Mouse (Mus musculus) hindbrain, embryonic 15.5 days (tissue): ENCODE measurements around the gene Gm47955. TPM values are rescaled to one million over a fixed set of nuclear protein-coding genes. Genes with fewer than 3 reads are reported as not detected.
"Not testable (repeated sequence)": the region's sequence is repeated elsewhere in the genome, so short reads cannot be mapped to it uniquely, and the experiment has no call there.

Experiments
- ATAC-seq: fragments of 200-750 bp; cut with Nextera tagmentation; 2 replicates; pipeline ENCODE4 v1.8.0; 2017; ENCODE audit warnings: low read depth, moderate number of reproducible peaks, moderate TSS enrichment; ENCODE audit not compliant: low FRiP score
- H3K27ac ChIP-seq: fragments of 300-500 bp; sonication (generic); replicated peaks from 2 replicates; pipeline ENCODE4 v1.5.1; 2015; ENCODE audit warnings: mild to moderate bottlenecking, inconsistent platforms
- H3K27me3 ChIP-seq: fragments of 300-500 bp; sonication (generic); 2 replicates; pipeline ENCODE4 v1.6.1; 2015; ENCODE audit warnings: control low read depth, inconsistent platforms
- H3K36me3 ChIP-seq: fragments of 300-500 bp; sonication (generic); 2 replicates; pipeline ENCODE4 v1.6.1; 2015; ENCODE audit warnings: control low read depth, inconsistent platforms
- H3K4me1 ChIP-seq: fragments of 300-500 bp; sonication (generic); replicated peaks from 2 replicates; pipeline ENCODE4 v1.6.1; 2015; ENCODE audit warnings: control low read depth, inconsistent platforms
- H3K4me2 ChIP-seq: fragments of 300-500 bp; sonication (generic); 2 replicates; pipeline ENCODE4 v1.6.1; 2015; ENCODE audit warnings: moderate library complexity, mild to moderate bottlenecking, inconsistent platforms
- H3K4me3 ChIP-seq: fragments of 300-500 bp; sonication (generic); 2 replicates; pipeline ENCODE4 v1.5.1; 2015; ENCODE audit warnings: mild to moderate bottlenecking, inconsistent platforms
- H3K9ac ChIP-seq: fragments of 300-500 bp; sonication (generic); 2 replicates; pipeline ENCODE4 v1.6.1; 2015; ENCODE audit warnings: inconsistent platforms
- H3K9me3 ChIP-seq: fragments of 300-500 bp; sonication (generic); 2 replicates; pipeline ENCODE4 v1.6.1; 2016; ENCODE audit warnings: control low read depth, inconsistent platforms
- WGBS: fragments of 180-500 bp; shearing (Covaris S2); methylation state at CpG from one replicate; pipeline ENCODE4 v1.1.7; 2015; 5-methylcytosine and 5-hydroxymethylcytosine counted together
- polyA plus RNA-seq: library from polyadenylated mRNA; unstranded; fragments of >200 nt; fragmentation: Nextera tagmentation; extraction: Ambion mirVana; gene quantifications from 2 replicates; pipeline ENCODE4 v1.2.1, GENCODE M21; 2015

Gm47955 gene
- polyA plus RNA-seq: not detected in 2 replicates

- no peak for ATAC-seq
- Histone ChIP-seq H3K4me2 (no peak within 1 kb of the TSS), H3K27ac (no peak within 1 kb of the TSS), H3K4me3 (no peak within 1 kb of the TSS), H3K36me3 (no peaks in the 10 kb centered on the region), H3K9ac (no peak within 1 kb of the TSS), H3K9me3 (no peaks in the 10 kb centered on the region), H3K4me1 (no peaks in the 10 kb centered on the region), H3K27me3 (no peaks in the 10 kb centered on the region)
- WGBS: 96% methylated on average over 11 of the region's 11 CpGs
Observed at GRCm38 (mm10) chr1:82959870-82960385, at the start of gene Gm47955. Gene Gm47955, plus strand, starts transcription at chr1:82960286.

GRCm38 (mm10) chr1:82913025-82913424 lies 47.1 kb upstream of the Gm47955 start, which contains the start of gene A030005L19Rik:
Gene A030005L19Rik, plus strand, starts transcription at chr1:82913325.
- no peaks in the 10 kb centered on the region for H3K27me3 ChIP-seq
- no peak within 1 kb of the TSS for H3K9ac ChIP-seq
- no peak within 1 kb of the TSS for H3K4me2 ChIP-seq
- H3K4me3 ChIP-seq: no peak within 1 kb of the TSS
- H3K27ac ChIP-seq: no peak within 1 kb of the TSS
- H3K36me3 ChIP-seq: no peaks in the 10 kb centered on the region
- no peaks in the 10 kb centered on the region for H3K4me1 ChIP-seq
- WGBS: 86% methylated on average over 3 of the region's 3 CpGs
- ATAC-seq: no peak
- no peaks in the 10 kb centered on the region for H3K9me3 ChIP-seq

GRCm38 (mm10) chr1:82913434-82913833 lies 46.7 kb upstream of the Gm47955 start:
- H3K27me3 ChIP-seq, H3K9ac ChIP-seq, H3K27ac ChIP-seq, H3K4me3 ChIP-seq, H3K4me2 ChIP-seq, H3K4me1 ChIP-seq, H3K9me3 ChIP-seq, ATAC-seq, H3K36me3 ChIP-seq: not testable (repeated sequence)
- 96% methylated on average over 5 of the region's 5 CpGs for WGBS

- H3K27me3 ChIP-seq: no peaks in the 10 kb centered on the region
- H3K4me1 ChIP-seq: no peaks in the 10 kb centered on the region
- WGBS: 93% methylated on average over 6 of the region's 6 CpGs
- ATAC-seq: no peak
- H3K36me3 ChIP-seq: no peaks in the 10 kb centered on the region
- H3K4me2 ChIP-seq: no peak within 1 kb of the TSS
- no peak within 1 kb of the TSS for H3K4me3 ChIP-seq
- no peaks in the 10 kb centered on the region for H3K9me3 ChIP-seq
- H3K27ac ChIP-seq: no peak within 1 kb of the TSS
- H3K9ac ChIP-seq: no peak within 1 kb of the TSS
Observed at GRCm38 (mm10) chr1:82924650-82925049, 35.4 kb upstream of the Gm47955 start, which contains the start of gene A030014E15Rik. Gene A030014E15Rik, plus strand, starts transcription at chr1:82924917.

GRCm38 (mm10) chr1:82930558-82930957 lies 29.5 kb upstream of the Gm47955 start:
- not testable (repeated sequence) for H3K27me3 ChIP-seq, H3K4me3 ChIP-seq, H3K27ac ChIP-seq, H3K36me3 ChIP-seq, ATAC-seq, H3K4me1 ChIP-seq, H3K9me3 ChIP-seq, H3K4me2 ChIP-seq, H3K9ac ChIP-seq
- WGBS: 86% methylated on average over 2 of the region's 3 CpGs

GRCm38 (mm10) chr1:82931326-82931725 lies 28.8 kb upstream of the Gm47955 start, which contains the start of gene Gm6217:
Gene Gm6217, minus strand, starts transcription at chr1:82931399.
- not testable (repeated sequence) for H3K36me3 ChIP-seq, H3K4me1 ChIP-seq, H3K27ac ChIP-seq, H3K9ac ChIP-seq, H3K4me2 ChIP-seq, ATAC-seq, H3K4me3 ChIP-seq, H3K27me3 ChIP-seq, H3K9me3 ChIP-seq
- no CpG with 5 or more reads among the region's 6 CpGs for WGBS

GRCm38 (mm10) chr1:82938666-82939065 lies 21.4 kb upstream of the Gm47955 start:
- H3K27ac ChIP-seq: no peak overlapping the region
- H3K4me1 ChIP-seq: no peaks in the 10 kb centered on the region
- H3K36me3 ChIP-seq: no peaks in the 10 kb centered on the region
- no peak overlapping the region for H3K4me2 ChIP-seq
- H3K9me3 ChIP-seq: no peaks in the 10 kb centered on the region
- no peak overlapping the region for H3K9ac ChIP-seq
- 94% methylated on average over 5 of the region's 5 CpGs for WGBS
- ATAC-seq: no peak
- H3K27me3 ChIP-seq: no peaks in the 10 kb centered on the region
- H3K4me3 ChIP-seq: no peak overlapping the region

- H3K4me2 ChIP-seq, H3K27me3 ChIP-seq, H3K36me3 ChIP-seq, H3K4me3 ChIP-seq, H3K9me3 ChIP-seq, H3K9ac ChIP-seq, H3K4me1 ChIP-seq, H3K27ac ChIP-seq, ATAC-seq: not testable (repeated sequence)
- 90% methylated on average over 2 of the region's 2 CpGs for WGBS
Observed at GRCm38 (mm10) chr1:82942505-82942904, 17.6 kb upstream of the Gm47955 start.

GRCm38 (mm10) chr1:82943295-82943694 lies 16.8 kb upstream of the Gm47955 start, which contains the start of gene A030003K21Rik:
Gene A030003K21Rik, minus strand, starts transcription at chr1:82943388.
- H3K4me2 ChIP-seq, H3K4me3 ChIP-seq, H3K36me3 ChIP-seq, ATAC-seq, H3K27ac ChIP-seq, H3K9me3 ChIP-seq, H3K27me3 ChIP-seq, H3K4me1 ChIP-seq, H3K9ac ChIP-seq: not testable (repeated sequence)
- no CpG with 5 or more reads among the region's 6 CpGs for WGBS

GRCm38 (mm10) chr1:82946029-82946428 lies 14.1 kb upstream of the Gm47955 start:
- 100% methylated on average over 2 of the region's 2 CpGs for WGBS
- not testable (repeated sequence) for ATAC-seq, H3K9me3 ChIP-seq, H3K9ac ChIP-seq, H3K27me3 ChIP-seq, H3K4me2 ChIP-seq, H3K27ac ChIP-seq, H3K4me1 ChIP-seq, H3K4me3 ChIP-seq, H3K36me3 ChIP-seq

GRCm38 (mm10) chr1:82948601-82949000 lies 11.5 kb upstream of the Gm47955 start:
- H3K36me3 ChIP-seq: no peaks in the 10 kb centered on the region
- H3K4me3 ChIP-seq: no peak overlapping the region
- WGBS: 85% methylated on average over 2 of the region's 2 CpGs
- H3K9me3 ChIP-seq: no peaks in the 10 kb centered on the region
- ATAC-seq: no peak
- H3K27ac ChIP-seq: no peak overlapping the region
- no peak overlapping the region for H3K9ac ChIP-seq
- H3K27me3 ChIP-seq: no peaks in the 10 kb centered on the region
- H3K4me2 ChIP-seq: no peak overlapping the region
- no peaks in the 10 kb centered on the region for H3K4me1 ChIP-seq

- not testable (repeated sequence) for H3K36me3 ChIP-seq, H3K4me3 ChIP-seq, H3K4me2 ChIP-seq, H3K27me3 ChIP-seq, H3K9ac ChIP-seq, H3K27ac ChIP-seq, H3K9me3 ChIP-seq, H3K4me1 ChIP-seq, ATAC-seq
Observed at GRCm38 (mm10) chr1:82955913-82956312, 4.2 kb upstream of the Gm47955 start, which contains the start of gene Gm7544. Gene Gm7544, minus strand, starts transcription at chr1:82956013.

- 49% methylated on average over 3 of the region's 3 CpGs for WGBS
- Histone ChIP-seq H3K9ac (no peak overlapping the region), H3K27me3 (no peaks in the 10 kb centered on the region), H3K4me1 (no peaks in the 10 kb centered on the region), H3K4me3 (no peak overlapping the region), H3K27ac (no peak overlapping the region), H3K36me3 (no peaks in the 10 kb centered on the region), H3K9me3 (no peaks in the 10 kb centered on the region), H3K4me2 (no peak overlapping the region)
- ATAC-seq: no peak
Observed at GRCm38 (mm10) chr1:82966413-82966812, 6.3 kb downstream of the Gm47955 start.
